Mouse (Mus musculus) small intestine, adult 2 months (tissue): ENCODE results near the gene Sema4f.

Experiments
- CTCF ChIP-seq: fragments of 200-500 bp; IDR thresholded peaks from 2 replicates; pipeline ENCODE4 v1.5.1; 2012; ENCODE audit warnings: low read depth, mild to moderate bottlenecking, control low read depth, inconsistent platforms, low read length, moderate library complexity, mixed read lengths; ENCODE audit not compliant: insufficient replicate concordance, insufficient read length; ENCODE audit errors: extremely low read depth
- POLR2A ChIP-seq: fragments of 200-500 bp; IDR thresholded peaks from 2 replicates; pipeline ENCODE4 v1.6.1; 2012; ENCODE audit warnings: low read depth, mild to moderate bottlenecking, control low read depth, inconsistent platforms, low read length, moderate library complexity

GRCm38 (mm10) chr6:82909136-82909855 is 30.3 kb downstream of the Sema4f start:
- TF ChIP-seq POLR2A (no peak), CTCF (no peak)
